Mouse (Mus musculus) bone marrow macrophage, adult 2 months (primary cell): ENCODE results near the gene Tifa. TPM values are rescaled to one million over a fixed set of nuclear protein-coding genes. Genes with fewer than 3 reads are reported as not detected.

ENCODE experiments used
- H3K27ac ChIP-seq: 2 replicates; pipeline ENCODE4 v1.5.1; 2012; ENCODE audit warnings: low read depth, low read length; ENCODE audit not compliant: insufficient read depth
- H3K4me1 ChIP-seq: 2 replicates; pipeline ENCODE4 v1.6.1; 2012; ENCODE audit warnings: low read length; ENCODE audit not compliant: control insufficient read depth, insufficient read depth
- H3K4me3 ChIP-seq: 2 replicates; pipeline ENCODE4 v1.5.1; 2012; ENCODE audit warnings: mild to moderate bottlenecking, low read length, moderate library complexity; ENCODE audit not compliant: insufficient read depth
- CTCF ChIP-seq: IDR thresholded peaks from 2 replicates; pipeline ENCODE4 v1.5.1; 2012; ENCODE audit warnings: low read depth, mild to moderate bottlenecking, low read length, moderate library complexity
- POLR2A ChIP-seq: IDR thresholded peaks from 2 replicates; pipeline ENCODE4 v1.6.1; 2012; ENCODE audit warnings: mild to moderate bottlenecking, low read depth, low read length, borderline replicate concordance
- polyA plus RNA-seq: library from polyadenylated mRNA; stranded (reverse); fragments of >200 nt; gene quantifications from 2 replicates; pipeline ENCODE4 v1.2.4, GENCODE M21; 2012; ENCODE audit not compliant: missing spikeins, insufficient read depth, insufficient read length

Gene Tifa
- polyA plus RNA-seq, 1 experiment, result 97.9 TPM

GRCm38 (mm10) chr3:127823886-127824863, 34.6 kb downstream of the Tifa start:
- Histone ChIP-seq H3K27ac (no peak overlapping the region), H3K4me1 (peaks cover 5% of the 10 kb centered on the region; the same call in 1 of the 2 replicates), H3K4me3 (no peak overlapping the region)
- TF ChIP-seq POLR2A (no peak), CTCF (no peak)

GRCm38 (mm10) chr3:127826503-127826902, 36.9 kb downstream of the Tifa start:
- Histone ChIP-seq H3K27ac (no peak overlapping the region), H3K4me1 (peaks cover 5% of the 10 kb centered on the region; the same call in 1 of the 2 replicates), H3K4me3 (no peak overlapping the region)
- no peak for TF ChIP-seq POLR2A
- TF ChIP-seq CTCF, result no peak

DNA sequence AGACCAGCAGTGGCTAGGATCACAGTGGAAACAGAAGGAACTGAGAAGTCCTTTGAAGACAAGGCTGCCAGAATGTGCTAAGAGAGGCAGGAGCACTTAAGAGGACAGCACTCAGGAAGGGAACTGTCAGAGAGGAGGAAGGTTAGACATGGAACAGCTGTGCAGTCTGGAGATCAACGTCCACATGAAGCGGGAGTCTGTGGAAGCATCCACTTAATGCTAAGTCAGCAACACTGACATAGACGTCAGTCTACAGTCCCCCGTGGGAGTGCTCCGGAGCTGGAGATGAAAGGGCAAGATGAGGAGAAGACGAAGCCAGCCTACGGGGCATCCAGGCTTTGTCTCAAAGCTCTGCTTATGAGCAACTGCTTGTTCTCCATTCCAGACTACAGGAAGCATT, 37.5 kb downstream of the Tifa start:
- H3K4me1 ChIP-seq, result peaks cover 5% of the 10 kb centered on the region; the same call in 1 of the 2 replicates
- no peak overlapping the region for H3K4me3 ChIP-seq
- no peak overlapping the region for H3K27ac ChIP-seq
- TF ChIP-seq POLR2A (no peak), CTCF (no peak)

DNA sequence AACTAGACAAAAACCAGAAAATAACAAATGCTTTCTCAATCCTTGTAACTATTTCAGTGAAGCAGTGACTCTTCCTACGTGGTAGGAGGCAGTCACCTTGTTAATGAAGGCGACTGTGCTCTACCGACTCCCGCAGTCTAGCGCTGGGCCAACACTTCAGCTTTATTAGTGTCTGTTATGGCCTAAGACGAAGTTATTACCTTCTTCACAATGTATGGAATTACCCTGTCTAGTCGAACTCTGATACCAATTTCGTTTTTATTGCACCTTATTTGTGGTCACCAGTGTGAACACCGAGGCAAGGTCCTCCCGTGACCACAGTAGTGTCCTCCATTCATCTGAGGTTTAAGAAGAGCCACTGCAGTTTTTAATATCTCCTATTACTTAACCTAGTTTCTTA, 40.6 kb downstream of the Tifa start:
- TF ChIP-seq POLR2A, result no peak
- no peak for TF ChIP-seq CTCF
- no peaks in the 10 kb centered on the region for H3K4me1 ChIP-seq

DNA sequence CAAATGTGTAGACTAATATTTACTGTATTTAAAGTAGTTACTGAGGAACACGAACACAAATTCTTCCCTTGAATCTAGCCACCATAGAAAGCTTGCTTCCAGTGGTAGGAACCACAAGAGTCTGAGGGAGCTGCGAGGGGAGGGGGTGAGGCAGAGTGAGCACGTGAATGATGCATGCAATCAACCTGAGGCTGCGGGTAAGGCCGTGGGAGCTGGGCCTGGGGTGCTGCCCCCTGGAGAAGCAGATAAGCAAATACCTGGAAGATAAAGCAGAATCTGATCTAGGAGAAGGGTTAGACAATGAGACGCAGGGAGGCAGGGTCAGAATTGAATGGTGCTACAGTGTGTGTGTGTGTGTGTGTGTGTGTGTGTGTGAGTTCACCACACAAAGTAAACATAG, 41.5 kb downstream of the Tifa start:
- no peak for TF ChIP-seq POLR2A

More for the DNA sequence above, 40.6 kb downstream of the Tifa start:
- H3K27ac ChIP-seq, result no peak overlapping the region
- H3K4me3 ChIP-seq, result no peak overlapping the region

GRCm38 (mm10) chr3:127834040-127834439, 44.4 kb downstream of the Tifa start:
- TF ChIP-seq POLR2A (no peak), CTCF (no peak)
- Histone ChIP-seq H3K4me3 (no peak overlapping the region), H3K4me1 (peaks cover 9% of the 10 kb centered on the region; the same call in 1 of the 2 replicates), H3K27ac (no peak overlapping the region)

More for the DNA sequence above, 41.5 kb downstream of the Tifa start:
- peaks cover 4% of the 10 kb centered on the region; the same call in 1 of the 2 replicates for H3K4me1 ChIP-seq
- no peak overlapping the region for H3K27ac ChIP-seq
- no peak overlapping the region for H3K4me3 ChIP-seq

- TF ChIP-seq CTCF, result no peak
- no peak for TF ChIP-seq POLR2A
- Histone ChIP-seq H3K27ac (no peak overlapping the region), H3K4me3 (no peak overlapping the region), H3K4me1 (peaks cover 9% of the 10 kb centered on the region; the same call in 1 of the 2 replicates)
These were observed 46.0 kb downstream of the Tifa start for GRCm38 (mm10) chr3:127835594-127835993.

DNA sequence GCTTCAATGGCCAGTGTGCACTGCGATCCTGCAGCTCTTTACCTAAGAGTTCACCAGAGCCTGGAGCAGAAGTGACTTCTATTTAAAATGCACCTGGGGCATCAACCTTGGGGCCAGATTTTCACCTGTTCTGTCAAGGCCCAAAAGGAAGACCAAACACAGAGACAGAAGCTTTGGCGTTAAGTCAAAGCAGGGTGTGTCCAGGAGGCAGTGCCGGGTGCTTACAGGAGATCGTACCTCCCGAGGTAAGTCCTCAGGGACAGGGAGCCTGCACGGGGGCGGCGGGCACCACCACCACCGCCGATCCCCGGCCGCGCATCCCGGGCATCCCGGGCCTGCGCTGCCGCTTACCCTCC, 47.2 kb downstream of the Tifa start:
- H3K4me3 ChIP-seq, result peak overlapping the region; percentile 67
- H3K4me1 ChIP-seq, result peaks cover 9% of the 10 kb centered on the region; the same call in 1 of the 2 replicates
- TF ChIP-seq POLR2A (no peak), CTCF (no peak)
- no peak overlapping the region for H3K27ac ChIP-seq

GRCm38 (mm10) chr3:127837154-127837865, 47.7 kb downstream of the Tifa start, which contains the start of gene Ap1ar:
TSS of gene Ap1ar (minus strand) at chr3:127837523.
- 0 out of 2 replicates have a peak, but pooled peaks have one; percentile 9 for TF ChIP-seq CTCF
- TF ChIP-seq POLR2A, result no peak
- Histone ChIP-seq H3K27ac (peak within 1 kb of the TSS; percentile 81), H3K4me3 (peak within 1 kb of the TSS; percentile 69), H3K4me1 (peaks cover 9% of the 10 kb centered on the region; the same call in 1 of the 2 replicates)

GRCm38 (mm10) chr3:127837972-127838644, 48.5 kb downstream of the Tifa start:
- peak overlapping the region; percentile 69 for H3K4me3 ChIP-seq
- TF ChIP-seq CTCF (no peak), POLR2A (no peak)
- H3K4me1 ChIP-seq, result peaks cover 9% of the 10 kb centered on the region; the same call in 1 of the 2 replicates
- H3K27ac ChIP-seq, result peak overlapping the region; percentile 81
